Mouse (Mus musculus): ENCODE measurements at regions not wholly inside any gene's neighbourhood (a gene's known extent, or its start where the extent isn't known, plus 50 kb on each side); places are given as distances from the start of the nearest gene placed in this dataset.

DNA sequence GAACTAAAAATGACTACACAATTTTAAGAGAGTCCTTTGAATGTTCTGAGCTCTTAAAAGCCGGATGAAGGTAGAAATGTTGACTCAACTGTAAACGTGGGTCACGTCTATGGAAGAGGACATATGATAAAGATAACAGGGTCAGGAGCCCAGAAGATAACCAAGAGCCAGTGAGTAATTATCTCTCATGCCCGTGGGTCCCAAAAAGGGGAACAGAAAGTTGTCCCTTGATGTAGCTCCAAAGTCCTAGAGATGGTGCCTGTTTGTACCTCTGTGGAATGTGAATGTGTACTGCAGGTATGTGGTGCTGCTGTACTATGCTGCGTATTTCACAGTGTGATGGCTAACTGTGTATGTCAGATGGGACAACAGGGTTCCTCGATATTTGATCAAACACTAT, 479.1 kb downstream of the Gja1 start:
- TF ChIP-seq CTCF (IDR thresholded peaks at IDR 0.05; ENCODE audit: extremely low read depth, insufficient read length, insufficient replicate concordance, low read depth, low read length) (no peak), POLR2A (IDR thresholded peaks at IDR 0.05; ENCODE audit: low read depth, low read length) (no peak)

Measured in small intestine, adult 2 months (tissue).